Mouse (Mus musculus) liver, adult 2 months (tissue): ENCODE measurements around the gene Chst4.

Experiments
- CTCF ChIP-seq: fragments of 200-500 bp; IDR thresholded peaks from 2 replicates; pipeline ENCODE4 v1.5.1; 2011; ENCODE audit warnings: low read depth, low read length, control low read depth
- POLR2A ChIP-seq: fragments of 200-500 bp; IDR thresholded peaks from 2 replicates; pipeline ENCODE4 v1.6.1; 2011; ENCODE audit warnings: low read length, control low read depth; ENCODE audit not compliant: insufficient read depth; ENCODE audit errors: extremely low read depth

DNA sequence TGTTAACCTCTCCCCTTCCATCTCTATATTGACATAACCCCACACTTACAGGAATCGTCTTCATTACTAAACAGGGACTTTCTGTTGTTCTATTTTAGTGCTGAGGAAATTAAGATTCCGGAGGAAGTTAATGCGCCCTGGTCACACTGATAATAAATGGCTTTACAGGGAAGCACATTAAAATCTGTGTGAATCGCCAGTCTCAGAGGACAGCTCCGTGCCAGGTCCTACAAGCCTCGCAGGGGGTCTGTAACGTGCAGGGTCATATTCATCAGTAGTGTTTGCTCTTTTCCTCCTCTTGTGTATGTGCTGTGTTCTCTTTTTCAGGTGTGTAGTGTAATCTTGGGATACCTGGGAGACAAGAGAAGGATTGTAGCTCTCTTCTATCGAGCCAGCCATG, 18.7 kb upstream of the Chst4 start:
- TF ChIP-seq CTCF (no peak), POLR2A (no peak)
